Comparison of ENCODE assay signal across 9 mouse cellular contexts in genomic region chr3:87768431-87768830, GRCm38 (mm10). TPM values are rescaled to one million over a fixed set of nuclear protein-coding genes. Genes with fewer than 3 reads are reported as not detected.
DNase-seq lines count a peak whose midpoint lies in the region; ATAC-seq and TF ChIP-seq lines count a peak whose summit lies in the region.
"Had no signal": no experiment of that assay in that cellular context is flagged by ENCODE, and none has a peak within 500 bp of the region (broad histone marks: within the 10 kb centered on the region; RNA-seq: fewer than 3 reads in every experiment).

No protein-coding gene starts in this region.

- H3K27me3 ChIP-seq in heart, embryonic 10.5 days (ENCODE audit: insufficient read depth, poor library complexity, severe bottlenecking) = peaks cover 71% of the 10 kb centered on the region
- peaks cover 13% of the 10 kb centered on the region for H3K27me3 ChIP-seq in forebrain, postnatal 0 days (ENCODE audit: insufficient read depth, low read length)
- H3K27me3 ChIP-seq in liver, embryonic 16.5 days (ENCODE audit: control insufficient read depth, insufficient read depth, low read depth, low read length) = peaks cover 6% of the 10 kb centered on the region

- ATAC-seq in CD4-positive, CD25-positive, alpha-beta regulatory T cell, adult 4 months = peak; percentile 1
- ATAC-seq in forebrain, postnatal 0 days = no peak
- no peak for ATAC-seq in liver, embryonic 16.5 days (ENCODE audit: low read depth)
- ATAC-seq in granulocyte monocyte progenitor cell, adult 5-6 weeks (replicated peaks; ENCODE audit: poor library complexity, severe bottlenecking) = no peak

- no peaks in the 10 kb centered on the region for H3K9me3 ChIP-seq in heart, embryonic 10.5 days
- no peaks in the 10 kb centered on the region for H3K9me3 ChIP-seq in forebrain, postnatal 0 days (ENCODE audit: low read length)
- no peaks in the 10 kb centered on the region for H3K9me3 ChIP-seq in liver, embryonic 16.5 days (replicated peaks; ENCODE audit: control insufficient read depth, low read length)

- TF ChIP-seq CTCF in forebrain, postnatal 0 days (IDR thresholded peaks at IDR 0.05; ENCODE audit: low read depth) = no peak

- H3K4me3 ChIP-seq in heart, embryonic 10.5 days = peak overlapping the region; percentile 64
- H3K4me3 ChIP-seq in forebrain, postnatal 0 days (ENCODE audit: low read depth, low read length) = peak overlapping the region; percentile 25
- H3K4me3 ChIP-seq in liver, embryonic 16.5 days (ENCODE audit: low read depth, low read length) = peak overlapping the region; percentile 52

- no peak overlapping the region for H3K9ac ChIP-seq in forebrain, postnatal 0 days
- peak overlapping the region; percentile 41; the same call in 1 of the 2 replicates for H3K9ac ChIP-seq in liver, embryonic 16.5 days (ENCODE audit: low read depth, low read length)

- peak overlapping the region; percentile 81 for H3K27ac ChIP-seq in heart, embryonic 10.5 days
- H3K27ac ChIP-seq in forebrain, postnatal 0 days (ENCODE audit: low read depth, low read length) = 0 out of 2 replicates have a peak overlapping the region, but pooled peaks have one; percentile 10
- H3K27ac ChIP-seq in liver, embryonic 16.5 days (ENCODE audit: low read length) = peak overlapping the region; percentile 43
- H3K27ac ChIP-seq: macrophage had no signal

- WGBS in heart, embryonic 10.5 days = 38% methylated on average over 6 of the region's 6 CpGs
- 54% methylated on average over 6 of the region's 6 CpGs for WGBS in forebrain, postnatal 0 days
- 27% methylated on average over 6 of the region's 6 CpGs for WGBS in liver, embryonic 16.5 days (ENCODE audit: insufficient replicate concordance)

- peaks cover 38% of the 10 kb centered on the region for H3K4me1 ChIP-seq in heart, embryonic 10.5 days
- H3K4me1 ChIP-seq in forebrain, postnatal 0 days (ENCODE audit: insufficient read depth) = no peaks in the 10 kb centered on the region
- peaks cover under 1% of the 10 kb centered on the region for H3K4me1 ChIP-seq in liver, embryonic 16.5 days (ENCODE audit: control insufficient read depth, low read depth, low read length)

- intact Hi-C loops in heart, postnatal 10 days (cut with DNase I) = loop anchor here (2.0 kb wide), 1 partner anchor 260 kb away; no protein-coding TSS in a partner anchor

- peak overlapping the region; percentile 36 for H3K4me2 ChIP-seq in forebrain, postnatal 0 days (ENCODE audit: low read depth)
- peak overlapping the region; percentile 56 for H3K4me2 ChIP-seq in liver, embryonic 16.5 days (ENCODE audit: low read depth, low read length)

- no peaks in the 10 kb centered on the region for H3K36me3 ChIP-seq in heart, embryonic 10.5 days
- no peaks in the 10 kb centered on the region for H3K36me3 ChIP-seq in forebrain, postnatal 0 days (ENCODE audit: insufficient read depth)
- no peaks in the 10 kb centered on the region for H3K36me3 ChIP-seq in liver, embryonic 16.5 days (ENCODE audit: control insufficient read depth, insufficient read depth)

- DNase-seq in heart, embryonic 10.5 days (ENCODE audit: low spot score) = no peak
- no peak for DNase-seq in heart, postnatal 10 days
- DNase-seq in forebrain, postnatal 0 days = no peak
- DNase-seq in right cerebral cortex, adult 18-20 months = no peak
- no peak for DNase-seq in layer of hippocampus, adult 18-20 months (ENCODE audit: low spot score in 2 of 2)

RNA-seq across cellular contexts. Expression of gene Lrrc71, which starts 20.0 kb away (rescaled TPM):
- polyA plus RNA-seq in heart, embryonic 10.5 days (2016; fragmentation: Nextera tagmentation; extraction: Ambion mirVana) = 0.30 and 0.63 TPM in 2 replicates
- under 1 TPM; 0.29 to 0.50 TPM for total RNA-seq in heart, postnatal 10 days (2021)
- polyA plus RNA-seq in CD4-positive, CD25-positive, alpha-beta regulatory T cell, adult 4 months (2017; shearing (Covaris generic)) = 1 to 10 TPM; 1.3 to 1.8 TPM
- total RNA-seq in forebrain, postnatal 0 days (2014; rRNA removed) = 2.2 and 3.0 TPM in 2 replicates
- polyA plus RNA-seq in forebrain, postnatal 0 days (2015; fragmentation: Nextera tagmentation; extraction: Ambion mirVana) = 0.77 and 1.6 TPM in 2 replicates
- 0.07 and 0.18 TPM in 2 replicates for polyA plus RNA-seq in liver, embryonic 16.5 days (2015; fragmentation: Nextera tagmentation; extraction: Ambion mirVana)
- not detected in 2 replicates for total RNA-seq in granulocyte monocyte progenitor cell, adult 5-6 weeks (2014; fragmentation: Nextera tagmentation)
- total RNA-seq in granulocyte monocyte progenitor cell, adult 5-6 weeks (2017) = not detected in 2 replicates
- 1 to 10 TPM in 1 of 2 experiments, under 1 TPM in 1; 0.89 to 1.1 TPM for total RNA-seq in layer of hippocampus, adult 18-20 months (2021)

RNA-seq across cellular contexts. Expression of gene Ntrk1, which starts 26.5 kb away (rescaled TPM):
- 0.05 and 0.68 TPM in 2 replicates for polyA plus RNA-seq in heart, embryonic 10.5 days (2016; fragmentation: Nextera tagmentation; extraction: Ambion mirVana)
- total RNA-seq in heart, postnatal 10 days (2021) = under 1 TPM; 0.15 to 0.29 TPM
- not detected for polyA plus RNA-seq in CD4-positive, CD25-positive, alpha-beta regulatory T cell, adult 4 months (2017; shearing (Covaris generic))
- total RNA-seq in forebrain, postnatal 0 days (2014; rRNA removed) = 1.5 and 2.2 TPM in 2 replicates
- 1.7 and 2.9 TPM in 2 replicates for polyA plus RNA-seq in forebrain, postnatal 0 days (2015; fragmentation: Nextera tagmentation; extraction: Ambion mirVana)
- 0.16 and 0.18 TPM in 2 replicates for polyA plus RNA-seq in liver, embryonic 16.5 days (2015; fragmentation: Nextera tagmentation; extraction: Ambion mirVana)
- not detected in 2 replicates for total RNA-seq in granulocyte monocyte progenitor cell, adult 5-6 weeks (2014; fragmentation: Nextera tagmentation)
- not detected in 2 replicates for total RNA-seq in granulocyte monocyte progenitor cell, adult 5-6 weeks (2017)
- under 1 TPM; 0.25 to 0.32 TPM for total RNA-seq in layer of hippocampus, adult 18-20 months (2021)
- polyA plus RNA-seq: macrophage had no signal

RNA-seq across cellular contexts. Expression of gene Insrr, which starts 28.3 kb away (rescaled TPM):
- polyA plus RNA-seq in heart, embryonic 10.5 days (2016; fragmentation: Nextera tagmentation; extraction: Ambion mirVana) = 0.07 TPM in 1 of 2 replicates, not detected in the other
- under 1 TPM; 0.20 to 0.55 TPM for total RNA-seq in heart, postnatal 10 days (2021)
- 1 to 10 TPM in 1 of 2 experiments, under 1 TPM in 1; 0.17 to 1.6 TPM for polyA plus RNA-seq in CD4-positive, CD25-positive, alpha-beta regulatory T cell, adult 4 months (2017; shearing (Covaris generic))
- 0.54 and 8.7 TPM in 2 replicates for total RNA-seq in forebrain, postnatal 0 days (2014; rRNA removed)
- 0.23 TPM in 2 replicates for polyA plus RNA-seq in forebrain, postnatal 0 days (2015; fragmentation: Nextera tagmentation; extraction: Ambion mirVana)
- 0.01 TPM in 1 of 2 replicates, not detected in the other for polyA plus RNA-seq in liver, embryonic 16.5 days (2015; fragmentation: Nextera tagmentation; extraction: Ambion mirVana)
- total RNA-seq in granulocyte monocyte progenitor cell, adult 5-6 weeks (2014; fragmentation: Nextera tagmentation) = not detected in 2 replicates
- not detected in 2 replicates for total RNA-seq in granulocyte monocyte progenitor cell, adult 5-6 weeks (2017)
- total RNA-seq in layer of hippocampus, adult 18-20 months (2021) = under 1 TPM; 0.15 TPM
- polyA plus RNA-seq: macrophage had no signal

RNA-seq across cellular contexts. Expression of gene Pear1, which starts 55.7 kb away (rescaled TPM):
- polyA plus RNA-seq in heart, embryonic 10.5 days (2016; fragmentation: Nextera tagmentation; extraction: Ambion mirVana) = 14.3 and 14.8 TPM in 2 replicates
- 10 to 100 TPM; 29.5 to 30.7 TPM for total RNA-seq in heart, postnatal 10 days (2021)
- polyA plus RNA-seq in CD4-positive, CD25-positive, alpha-beta regulatory T cell, adult 4 months (2017; shearing (Covaris generic)) = 10 to 100 TPM; 57.3 to 93.7 TPM
- 10.4 and 12.3 TPM in 2 replicates for total RNA-seq in forebrain, postnatal 0 days (2014; rRNA removed)
- 4.3 and 4.9 TPM in 2 replicates for polyA plus RNA-seq in forebrain, postnatal 0 days (2015; fragmentation: Nextera tagmentation; extraction: Ambion mirVana)
- polyA plus RNA-seq in liver, embryonic 16.5 days (2015; fragmentation: Nextera tagmentation; extraction: Ambion mirVana) = 6.0 and 6.5 TPM in 2 replicates
- 1.8 and 9.6 TPM in 2 replicates for total RNA-seq in granulocyte monocyte progenitor cell, adult 5-6 weeks (2014; fragmentation: Nextera tagmentation)
- 0.57 and 1.0 TPM in 2 replicates for total RNA-seq in granulocyte monocyte progenitor cell, adult 5-6 weeks (2017)
- 10 to 100 TPM in 1 of 2 experiments, 1 to 10 TPM in 1; 7.1 to 11.6 TPM for total RNA-seq in layer of hippocampus, adult 18-20 months (2021)

Comparison
In these comparisons a context has a peak if more than half of its experiments do, and no peak if none do; other contexts are left out.
1. H3K27ac ChIP-seq: peak in every context shown above with its lines; median percentile 81 in heart, embryonic 10.5 days; 43 in liver, embryonic 16.5 days; 10 in forebrain, postnatal 0 days.